Mouse (Mus musculus): Measurements from ENCODE around the gene Stk32b. TPM values are rescaled to one million over a fixed set of nuclear protein-coding genes. Genes with fewer than 3 reads are reported as not detected.
A peak's percentile ranks its signal among the peaks of the same experiment; 100 is the strongest.

The Stk32b gene
- polyA plus RNA-seq, 1 experiment from 2014 or later: 0.76 TPM

GRCm38 (mm10) chr5:37587861-37588260, 129.1 kb downstream of the Stk32b start:
- Histone ChIP-seq H3K9me3 (no peaks in the 10 kb centered on the region), H3K4me2 (no peak overlapping the region), H3K4me1 (peaks cover 23% of the 10 kb centered on the region), H3K27ac (replicated peaks) (peak overlapping the region; percentile 67), H3K4me3 (no peak overlapping the region), H3K36me3 (no peaks in the 10 kb centered on the region), H3K27me3 (replicated peaks) (no peaks in the 10 kb centered on the region), H3K9ac (no peak overlapping the region)
- ATAC-seq (ENCODE audit: extremely low read depth, insufficient number of reproducible peaks, low FRiP score, low TSS enrichment): no peak
- WGBS: 33% methylated on average over 5 of the region's 5 CpGs

GRCm38 (mm10) chr5:37586071-37586470, 130.9 kb downstream of the Stk32b start:
- no peak overlapping the region for H3K9ac ChIP-seq
- no peak overlapping the region for H3K4me3 ChIP-seq
- H3K4me1 ChIP-seq: peaks cover 23% of the 10 kb centered on the region
- 75% methylated on average over 6 of the region's 6 CpGs for WGBS
- H3K4me2 ChIP-seq: no peak overlapping the region
- no peaks in the 10 kb centered on the region for H3K9me3 ChIP-seq
- ATAC-seq (ENCODE audit: extremely low read depth, insufficient number of reproducible peaks, low FRiP score, low TSS enrichment): no peak
- H3K27me3 ChIP-seq (replicated peaks): no peaks in the 10 kb centered on the region
- H3K36me3 ChIP-seq: no peaks in the 10 kb centered on the region
- H3K27ac ChIP-seq (replicated peaks): no peak overlapping the region

- 0 out of 2 replicates have a peak, but pooled peaks cover 4% of the 10 kb centered on the region for H3K27me3 ChIP-seq (replicated peaks)
- H3K9me3 ChIP-seq: no peaks in the 10 kb centered on the region
- H3K36me3 ChIP-seq: no peaks in the 10 kb centered on the region
- no peak overlapping the region for H3K9ac ChIP-seq
- no peak for ATAC-seq (ENCODE audit: extremely low read depth, insufficient number of reproducible peaks, low FRiP score, low TSS enrichment)
- no peak overlapping the region for H3K27ac ChIP-seq (replicated peaks)
- H3K4me3 ChIP-seq: no peak overlapping the region
- no peak overlapping the region for H3K4me2 ChIP-seq
- H3K4me1 ChIP-seq: no peaks in the 10 kb centered on the region
- WGBS: 76% methylated on average over 6 of the region's 6 CpGs
Measured at GRCm38 (mm10) chr5:37575427-37575826, 141.5 kb downstream of the Stk32b start.

GRCm38 (mm10) chr5:37557274-37557815, 159.6 kb downstream of the Stk32b start:
- no peaks in the 10 kb centered on the region for H3K27me3 ChIP-seq (replicated peaks)
- no peak overlapping the region for H3K4me3 ChIP-seq
- no peaks in the 10 kb centered on the region for H3K9me3 ChIP-seq
- no peaks in the 10 kb centered on the region for H3K4me1 ChIP-seq
- WGBS: 55% methylated on average over 6 of the region's 6 CpGs
- ATAC-seq (ENCODE audit: extremely low read depth, insufficient number of reproducible peaks, low FRiP score, low TSS enrichment): no peak
- no peaks in the 10 kb centered on the region for H3K36me3 ChIP-seq
- no peak overlapping the region for H3K4me2 ChIP-seq
- H3K27ac ChIP-seq (replicated peaks): no peak overlapping the region
- H3K9ac ChIP-seq: no peak overlapping the region

- Histone ChIP-seq H3K27me3 (replicated peaks) (no peaks in the 10 kb centered on the region), H3K36me3 (no peaks in the 10 kb centered on the region), H3K9ac (no peak overlapping the region), H3K4me1 (no peaks in the 10 kb centered on the region), H3K27ac (replicated peaks) (no peak overlapping the region), H3K4me3 (no peak overlapping the region), H3K4me2 (no peak overlapping the region), H3K9me3 (no peaks in the 10 kb centered on the region)
- 80% methylated on average over 4 of the region's 4 CpGs for WGBS
- ATAC-seq (ENCODE audit: extremely low read depth, insufficient number of reproducible peaks, low FRiP score, low TSS enrichment): no peak
Measured at GRCm38 (mm10) chr5:37554231-37554630, 162.7 kb downstream of the Stk32b start.

- H3K27me3 ChIP-seq (replicated peaks): no peaks in the 10 kb centered on the region
- H3K9ac ChIP-seq: no peak overlapping the region
- no peak for ATAC-seq (ENCODE audit: extremely low read depth, insufficient number of reproducible peaks, low FRiP score, low TSS enrichment)
- H3K4me1 ChIP-seq: no peaks in the 10 kb centered on the region
- 62% methylated on average over 5 of the region's 5 CpGs for WGBS
- no peak overlapping the region for H3K27ac ChIP-seq (replicated peaks)
- no peaks in the 10 kb centered on the region for H3K36me3 ChIP-seq
- no peak overlapping the region for H3K4me3 ChIP-seq
- H3K9me3 ChIP-seq: no peaks in the 10 kb centered on the region
- H3K4me2 ChIP-seq: no peak overlapping the region
Measured at GRCm38 (mm10) chr5:37551649-37552048, 165.3 kb downstream of the Stk32b start.

GRCm38 (mm10) chr5:37535726-37536293, 181.2 kb downstream of the Stk32b start:
- Histone ChIP-seq H3K4me1 (peaks cover 17% of the 10 kb centered on the region), H3K9me3 (no peaks in the 10 kb centered on the region), H3K4me3 (no peak overlapping the region), H3K36me3 (no peaks in the 10 kb centered on the region), H3K27me3 (replicated peaks) (no peaks in the 10 kb centered on the region), H3K27ac (replicated peaks) (no peak overlapping the region), H3K4me2 (no peak overlapping the region), H3K9ac (no peak overlapping the region)
- 78% methylated on average over 4 of the region's 4 CpGs for WGBS
- no peak for ATAC-seq (ENCODE audit: extremely low read depth, insufficient number of reproducible peaks, low FRiP score, low TSS enrichment)

- WGBS: 81% methylated on average over 5 of the region's 5 CpGs
- Histone ChIP-seq H3K4me2 (no peak overlapping the region), H3K4me3 (no peak overlapping the region), H3K36me3 (no peaks in the 10 kb centered on the region), H3K27me3 (replicated peaks) (no peaks in the 10 kb centered on the region), H3K9me3 (no peaks in the 10 kb centered on the region), H3K27ac (replicated peaks) (no peak overlapping the region), H3K4me1 (peaks cover 17% of the 10 kb centered on the region), H3K9ac (no peak overlapping the region)
- ATAC-seq (ENCODE audit: extremely low read depth, insufficient number of reproducible peaks, low FRiP score, low TSS enrichment): no peak
Measured at GRCm38 (mm10) chr5:37535227-37535626, 181.7 kb downstream of the Stk32b start.

GRCm38 (mm10) chr5:37525363-37525762, 191.6 kb downstream of the Stk32b start:
- H3K9ac ChIP-seq: no peak overlapping the region
- H3K4me2 ChIP-seq: no peak overlapping the region
- no peak overlapping the region for H3K27ac ChIP-seq (replicated peaks)
- 77% methylated on average over 5 of the region's 5 CpGs for WGBS
- H3K4me3 ChIP-seq: no peak overlapping the region
- no peaks in the 10 kb centered on the region for H3K27me3 ChIP-seq (replicated peaks)
- no peak for ATAC-seq (ENCODE audit: extremely low read depth, insufficient number of reproducible peaks, low FRiP score, low TSS enrichment)
- peaks cover 6% of the 10 kb centered on the region; the same call in 1 of the 2 replicates for H3K4me1 ChIP-seq
- no peaks in the 10 kb centered on the region for H3K36me3 ChIP-seq
- no peaks in the 10 kb centered on the region for H3K9me3 ChIP-seq

- H3K4me1 ChIP-seq: peaks cover 8% of the 10 kb centered on the region; the same call in 1 of the 2 replicates
- no peaks in the 10 kb centered on the region for H3K9me3 ChIP-seq
- no peaks in the 10 kb centered on the region for H3K36me3 ChIP-seq
- no peak overlapping the region for H3K27ac ChIP-seq (replicated peaks)
- H3K4me2 ChIP-seq: no peak overlapping the region
- ATAC-seq (ENCODE audit: extremely low read depth, insufficient number of reproducible peaks, low FRiP score, low TSS enrichment): no peak
- H3K27me3 ChIP-seq (replicated peaks): no peaks in the 10 kb centered on the region
- WGBS: 42% methylated on average over 3 of the region's 3 CpGs
- H3K9ac ChIP-seq: no peak overlapping the region
- H3K4me3 ChIP-seq: no peak overlapping the region
Measured at GRCm38 (mm10) chr5:37520441-37520840, 196.5 kb downstream of the Stk32b start.

GRCm38 (mm10) chr5:37512479-37512878, 204.5 kb downstream of the Stk32b start:
- Histone ChIP-seq H3K27me3 (replicated peaks) (no peaks in the 10 kb centered on the region), H3K27ac (replicated peaks) (no peak overlapping the region), H3K4me1 (peaks cover 40% of the 10 kb centered on the region), H3K36me3 (no peaks in the 10 kb centered on the region), H3K4me2 (no peak overlapping the region), H3K9ac (no peak overlapping the region), H3K9me3 (no peaks in the 10 kb centered on the region), H3K4me3 (no peak overlapping the region)
- ATAC-seq (ENCODE audit: extremely low read depth, insufficient number of reproducible peaks, low FRiP score, low TSS enrichment): no peak
- 21% methylated on average over 2 of the region's 2 CpGs for WGBS

- H3K27ac ChIP-seq (replicated peaks): no peak overlapping the region
- 65% methylated on average over 12 of the region's 12 CpGs for WGBS
- H3K36me3 ChIP-seq: no peaks in the 10 kb centered on the region
- H3K9me3 ChIP-seq: no peaks in the 10 kb centered on the region
- ATAC-seq (ENCODE audit: extremely low read depth, insufficient number of reproducible peaks, low FRiP score, low TSS enrichment): no peak
- H3K27me3 ChIP-seq (replicated peaks): no peaks in the 10 kb centered on the region
- H3K4me1 ChIP-seq: peaks cover 19% of the 10 kb centered on the region
- no peak overlapping the region for H3K4me3 ChIP-seq
- H3K4me2 ChIP-seq: no peak overlapping the region
- no peak overlapping the region for H3K9ac ChIP-seq
Measured at GRCm38 (mm10) chr5:37506880-37507519, 210.0 kb downstream of the Stk32b start.

All from heart, embryonic 13.5 days (tissue).